Mouse (Mus musculus): ENCODE results near the gene Npb. TPM values are rescaled to one million over a fixed set of nuclear protein-coding genes. Genes with fewer than 3 reads are reported as not detected.

Gene Npb
- polyA plus RNA-seq, 1 experiment from 2014 or later, result 0.99 TPM

DNA sequence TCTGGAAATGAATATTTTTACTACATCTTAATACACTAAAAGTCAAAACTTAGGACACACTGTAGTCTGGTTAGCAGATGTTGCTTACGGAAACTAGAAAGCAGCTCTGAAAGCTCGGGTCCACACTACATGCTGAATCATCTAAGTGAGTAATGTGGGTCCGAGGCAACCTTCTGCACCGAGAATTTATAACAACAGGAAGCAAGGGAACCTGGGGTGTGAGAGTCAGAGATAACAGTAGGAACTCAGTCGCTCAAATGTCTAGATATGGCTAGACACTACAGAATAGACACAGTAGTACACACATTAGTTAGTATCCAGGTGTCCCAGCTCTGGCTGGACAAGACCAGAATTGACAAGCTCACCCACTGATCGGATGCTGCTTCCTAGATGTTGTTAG, 19.7 kb upstream of the Npb start:
- H3K27ac ChIP-seq (ENCODE audit: low read depth, low read length), result no peak overlapping the region
- ATAC-seq, result no peak
- no peaks in the 10 kb centered on the region for H3K27me3 ChIP-seq (replicated peaks; ENCODE audit: control insufficient read depth, insufficient read depth, low read length)
- H3K36me3 ChIP-seq (ENCODE audit: control insufficient read depth, insufficient read depth, low read length), result peaks cover 44% of the 10 kb centered on the region
- 0 out of 2 replicates have a peak, but pooled peaks cover 3% of the 10 kb centered on the region for H3K9me3 ChIP-seq (ENCODE audit: control insufficient read depth, low read length)
- no peak overlapping the region for H3K9ac ChIP-seq (ENCODE audit: low read depth, low read length)
- H3K4me2 ChIP-seq (ENCODE audit: low read length), result no peak overlapping the region
- 95% methylated on average over 6 of the region's 6 CpGs for whole genome bisulfite sequencing
- no peaks in the 10 kb centered on the region for H3K4me1 ChIP-seq (ENCODE audit: control insufficient read depth, insufficient read depth, low read depth, low read length)
- H3K4me3 ChIP-seq (ENCODE audit: low read length), result no peak overlapping the region

DNA sequence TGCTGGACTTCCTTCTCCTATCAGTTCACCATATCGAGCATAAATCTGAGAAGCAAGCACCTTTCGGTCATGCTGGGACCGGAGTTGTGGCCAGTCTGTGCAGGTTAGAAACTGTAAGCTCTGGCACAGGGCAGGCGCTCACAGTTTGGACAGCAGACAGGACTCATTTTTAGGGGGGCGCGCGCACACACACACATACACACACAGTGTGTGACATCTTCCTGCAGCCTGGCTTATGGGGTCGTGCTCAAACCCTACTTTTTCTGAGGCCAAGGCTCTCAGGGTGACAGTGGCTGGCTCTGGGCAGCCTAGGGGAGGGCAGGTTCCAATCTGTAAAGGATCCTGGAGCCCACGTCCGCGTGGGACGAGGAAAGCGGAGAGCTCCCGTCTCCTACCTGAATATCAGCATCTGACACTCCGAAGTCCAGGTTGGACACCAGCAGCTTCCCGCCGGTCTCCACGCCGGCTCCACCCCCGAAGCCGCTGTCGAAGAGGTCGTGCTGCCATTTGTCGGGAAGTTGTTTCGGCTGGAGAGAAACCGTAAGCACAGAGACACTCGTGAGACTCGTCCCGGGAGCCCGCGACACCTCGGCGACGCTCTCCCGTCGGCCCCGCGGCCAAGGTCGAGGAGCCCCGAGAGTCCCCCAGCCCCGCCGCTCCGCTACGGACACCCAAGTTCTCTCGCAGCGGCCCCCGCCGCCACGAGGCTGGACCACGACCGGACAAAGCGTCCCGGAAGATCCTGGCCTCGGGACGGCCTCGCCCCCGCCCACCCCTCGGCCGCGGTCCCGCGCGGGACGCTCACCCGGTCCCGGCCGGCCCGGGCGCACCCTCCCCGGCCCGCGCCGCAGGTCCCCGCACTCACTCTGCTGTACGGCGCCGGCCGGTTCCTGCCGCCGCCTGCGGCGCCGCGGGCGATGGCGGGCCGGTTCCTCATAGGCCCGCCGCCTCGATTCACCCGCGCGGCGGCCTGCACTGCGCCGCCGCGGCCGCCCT, 10.7 kb upstream of the Npb start:
- peaks cover 16% of the 10 kb centered on the region for H3K4me1 ChIP-seq (ENCODE audit: control insufficient read depth, insufficient read depth, low read depth, low read length)
- WGBS, result 4% methylated on average over 85 of the region's 99 CpGs
- peak overlapping the region; percentile 89 for H3K27ac ChIP-seq (ENCODE audit: low read depth, low read length)
- peak; percentile 54; the same call in 1 of the 2 replicates for ATAC-seq
- H3K36me3 ChIP-seq (ENCODE audit: control insufficient read depth, insufficient read depth, low read length), result peaks cover 39% of the 10 kb centered on the region
- peak overlapping the region; percentile 98 for H3K9ac ChIP-seq (ENCODE audit: low read depth, low read length)
- H3K27me3 ChIP-seq (replicated peaks; ENCODE audit: control insufficient read depth, insufficient read depth, low read length), result no peaks in the 10 kb centered on the region
- H3K4me2 ChIP-seq (ENCODE audit: low read length), result peak overlapping the region; percentile 99
- H3K9me3 ChIP-seq (ENCODE audit: control insufficient read depth, low read length), result no peaks in the 10 kb centered on the region
- H3K4me3 ChIP-seq (ENCODE audit: low read length), result peak overlapping the region; percentile 98

DNA sequence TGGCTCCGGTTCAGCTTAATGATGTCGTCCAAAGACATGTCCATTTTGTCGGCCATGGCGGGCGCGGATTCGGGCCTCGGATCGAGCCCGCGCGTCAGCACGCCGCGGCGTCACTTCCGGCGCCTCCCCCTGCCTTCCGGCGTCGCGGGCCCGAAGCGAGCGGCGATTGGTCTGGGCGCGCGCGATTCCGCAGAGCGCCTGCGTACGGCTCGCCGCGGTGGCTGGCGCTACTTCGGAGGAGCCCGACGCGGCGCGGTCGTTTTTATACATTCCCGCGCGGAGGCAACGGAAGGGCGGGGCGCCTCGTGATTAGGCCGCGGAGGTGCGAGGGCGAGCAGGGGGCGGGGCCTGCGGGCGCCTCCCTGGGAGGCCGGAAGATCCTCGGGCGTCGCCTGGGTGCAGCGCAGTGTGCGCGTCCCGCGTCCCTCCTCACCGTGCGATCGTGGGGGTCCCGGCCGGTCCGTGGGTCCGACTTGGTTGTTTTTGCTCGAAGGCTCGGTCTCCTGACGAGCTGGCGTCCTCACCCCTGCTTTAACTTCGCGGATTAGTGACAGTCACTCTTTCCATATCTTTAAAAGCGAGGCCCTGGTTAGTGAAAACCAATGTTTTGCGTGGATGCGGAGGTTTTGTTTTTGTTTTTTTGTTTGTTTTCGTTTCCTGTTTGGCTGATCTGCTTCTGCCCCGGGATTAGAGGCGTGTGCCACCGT, 9.8 kb upstream of the Npb start, which contains the start of the genes Alyref and Anapc11:
Gene Alyref (minus strand): TSS at position 83 of the 707 bp plus-strand sequence.
Gene Anapc11 (plus strand): TSS at position 139 of the 707 bp plus-strand sequence.
- H3K4me2 ChIP-seq (ENCODE audit: low read length), result peak within 1 kb of the TSS; percentile 99
- H3K9ac ChIP-seq (ENCODE audit: low read depth, low read length), result peak within 1 kb of the TSS; percentile 98
- ATAC-seq, result peak; percentile 99
- peak within 1 kb of the TSS; percentile 89 for H3K27ac ChIP-seq (ENCODE audit: low read depth, low read length)
- peaks cover 16% of the 10 kb centered on the region for H3K4me1 ChIP-seq (ENCODE audit: control insufficient read depth, insufficient read depth, low read depth, low read length)
- peak within 1 kb of the TSS; percentile 98 for H3K4me3 ChIP-seq (ENCODE audit: low read length)
- no peaks in the 10 kb centered on the region for H3K27me3 ChIP-seq (replicated peaks; ENCODE audit: control insufficient read depth, insufficient read depth, low read length)
- WGBS, result under 1% methylated on average over 88 of the region's 88 CpGs
- H3K36me3 ChIP-seq (ENCODE audit: control insufficient read depth, insufficient read depth, low read length), result peaks cover 35% of the 10 kb centered on the region
- no peaks in the 10 kb centered on the region for H3K9me3 ChIP-seq (ENCODE audit: control insufficient read depth, low read length)

DNA sequence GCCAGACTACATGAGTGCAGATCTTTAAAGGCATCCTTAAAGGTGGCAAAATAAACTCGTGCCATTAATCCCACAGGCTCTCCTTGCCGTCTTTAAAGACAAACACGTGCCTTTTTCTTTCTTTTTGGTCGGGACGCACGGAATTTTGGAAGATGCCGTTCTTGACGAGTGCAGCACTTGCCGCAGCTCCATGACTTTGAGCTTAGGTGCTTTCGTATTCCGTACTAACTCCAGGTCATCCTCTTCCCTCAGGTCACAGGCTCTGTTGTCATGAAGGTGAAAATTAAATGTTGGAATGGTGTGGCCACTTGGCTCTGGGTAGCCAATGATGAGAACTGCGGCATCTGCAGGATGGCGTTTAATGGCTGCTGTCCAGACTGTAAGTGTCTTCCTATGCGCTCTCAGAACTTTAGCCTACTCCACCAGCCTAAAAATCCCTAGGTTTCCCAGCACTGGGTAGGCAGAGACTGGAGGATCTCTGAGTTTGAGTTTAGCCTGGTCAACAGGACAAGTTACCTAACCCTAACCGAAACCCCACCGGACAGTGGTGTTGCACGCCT, 9.2 kb upstream of the Npb start:
- no peak for ATAC-seq

DNA sequence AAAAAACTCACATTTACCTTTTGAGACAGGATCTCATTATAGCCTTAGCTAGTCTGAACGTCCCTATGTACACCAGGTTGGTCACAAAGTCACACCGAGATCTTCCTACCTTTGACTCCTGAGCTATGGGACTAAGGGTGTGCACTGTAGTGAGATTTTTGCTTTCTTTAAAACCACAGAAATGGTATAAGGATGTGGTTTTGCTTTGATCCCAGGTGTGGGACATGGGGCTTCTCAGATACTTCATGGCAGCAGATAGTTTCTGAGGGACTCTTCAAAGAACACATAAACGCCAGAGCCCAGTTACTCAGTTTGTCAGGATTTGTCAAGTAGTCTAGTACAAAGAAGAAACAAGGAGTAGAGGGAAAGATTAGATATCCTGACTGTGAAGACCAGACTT, 7.6 kb upstream of the Npb start:
- no peak overlapping the region for H3K9ac ChIP-seq (ENCODE audit: low read depth, low read length)
- no peak overlapping the region for H3K4me2 ChIP-seq (ENCODE audit: low read length)
- H3K9me3 ChIP-seq (ENCODE audit: control insufficient read depth, low read length), result no peaks in the 10 kb centered on the region
- H3K27me3 ChIP-seq (replicated peaks; ENCODE audit: control insufficient read depth, insufficient read depth, low read length), result no peaks in the 10 kb centered on the region
- peaks cover 21% of the 10 kb centered on the region for H3K36me3 ChIP-seq (ENCODE audit: control insufficient read depth, insufficient read depth, low read length)
- WGBS, result 95% methylated on average over 3 of the region's 3 CpGs
- no peak for ATAC-seq
- H3K27ac ChIP-seq (ENCODE audit: low read depth, low read length), result no peak overlapping the region
- peaks cover 16% of the 10 kb centered on the region for H3K4me1 ChIP-seq (ENCODE audit: control insufficient read depth, insufficient read depth, low read depth, low read length)
- no peak overlapping the region for H3K4me3 ChIP-seq (ENCODE audit: low read length)

More for the DNA sequence above, 9.2 kb upstream of the Npb start:
- H3K4me3 ChIP-seq (ENCODE audit: low read length), result peak overlapping the region; percentile 98
- H3K4me2 ChIP-seq (ENCODE audit: low read length), result peak overlapping the region; percentile 65
- H3K4me1 ChIP-seq (ENCODE audit: control insufficient read depth, insufficient read depth, low read depth, low read length), result peaks cover 16% of the 10 kb centered on the region
- H3K27ac ChIP-seq (ENCODE audit: low read depth, low read length), result peak overlapping the region; percentile 84; the same call in 1 of the 2 replicates
- no peaks in the 10 kb centered on the region for H3K27me3 ChIP-seq (replicated peaks; ENCODE audit: control insufficient read depth, insufficient read depth, low read length)
- H3K9me3 ChIP-seq (ENCODE audit: control insufficient read depth, low read length), result no peaks in the 10 kb centered on the region
- peak overlapping the region; percentile 98 for H3K9ac ChIP-seq (ENCODE audit: low read depth, low read length)
- H3K36me3 ChIP-seq (ENCODE audit: control insufficient read depth, insufficient read depth, low read length), result peaks cover 29% of the 10 kb centered on the region
- 45% methylated on average over 17 of the region's 17 CpGs for WGBS

DNA sequence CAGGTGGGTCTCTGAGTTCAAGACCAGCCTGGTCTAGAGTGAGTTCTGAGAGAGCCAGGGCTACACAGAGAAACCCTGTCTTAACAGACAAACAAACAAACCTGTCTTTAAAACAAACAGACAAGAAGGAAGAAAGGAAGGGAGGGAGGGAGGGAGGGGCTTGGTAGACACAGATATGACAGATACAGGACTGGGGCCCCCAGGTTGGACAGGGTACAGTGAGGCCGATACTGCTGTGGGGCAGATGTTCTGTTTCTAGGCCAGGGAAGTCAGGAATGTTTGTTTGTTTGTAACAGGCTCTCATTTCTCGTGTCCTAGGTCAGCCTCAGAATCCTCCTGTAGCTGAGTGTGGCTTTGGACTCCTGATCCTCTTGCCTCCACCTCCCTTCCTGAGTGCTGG, 4.7 kb upstream of the Npb start:
- WGBS, result 94% methylated on average over 2 of the region's 2 CpGs
- H3K36me3 ChIP-seq (ENCODE audit: control insufficient read depth, insufficient read depth, low read length), result peaks cover 13% of the 10 kb centered on the region
- H3K27me3 ChIP-seq (replicated peaks; ENCODE audit: control insufficient read depth, insufficient read depth, low read length), result no peaks in the 10 kb centered on the region
- no peak overlapping the region for H3K9ac ChIP-seq (ENCODE audit: low read depth, low read length)
- no peaks in the 10 kb centered on the region for H3K9me3 ChIP-seq (ENCODE audit: control insufficient read depth, low read length)
- H3K4me1 ChIP-seq (ENCODE audit: control insufficient read depth, insufficient read depth, low read depth, low read length), result peaks cover 8% of the 10 kb centered on the region
- no peak overlapping the region for H3K4me3 ChIP-seq (ENCODE audit: low read length)
- H3K27ac ChIP-seq (ENCODE audit: low read depth, low read length), result no peak overlapping the region
- no peak for ATAC-seq
- no peak overlapping the region for H3K4me2 ChIP-seq (ENCODE audit: low read length)

DNA sequence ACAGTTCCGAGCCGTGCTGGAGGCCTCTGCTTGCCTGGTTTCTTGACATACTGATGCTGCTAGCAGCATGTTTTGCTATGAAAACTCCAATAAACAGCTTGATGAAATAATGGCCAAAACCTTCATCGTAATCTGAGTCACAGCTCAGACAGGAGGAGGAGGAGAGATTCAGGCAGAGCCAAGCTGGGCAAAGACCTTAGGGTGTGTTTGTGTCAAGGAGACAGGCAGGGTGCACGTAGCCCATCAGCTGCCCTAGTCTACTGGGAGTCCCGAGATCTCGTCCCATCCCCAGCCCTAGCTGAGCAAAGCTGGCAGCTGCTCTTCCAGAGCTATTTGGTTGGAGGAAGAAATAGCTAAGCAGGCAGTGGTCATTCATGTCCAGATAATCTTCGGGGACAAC, 2.6 kb upstream of the Npb start:
- H3K4me1 ChIP-seq (ENCODE audit: control insufficient read depth, insufficient read depth, low read depth, low read length), result peaks cover 9% of the 10 kb centered on the region
- WGBS, result 83% methylated on average over 7 of the region's 7 CpGs
- H3K4me2 ChIP-seq (ENCODE audit: low read length), result no peak overlapping the region
- peaks cover 19% of the 10 kb centered on the region for H3K36me3 ChIP-seq (ENCODE audit: control insufficient read depth, insufficient read depth, low read length)
- H3K4me3 ChIP-seq (ENCODE audit: low read length), result no peak overlapping the region
- H3K9ac ChIP-seq (ENCODE audit: low read depth, low read length), result no peak overlapping the region
- H3K27me3 ChIP-seq (replicated peaks; ENCODE audit: control insufficient read depth, insufficient read depth, low read length), result peaks cover 2% of the 10 kb centered on the region; the same call in 1 of the 2 replicates
- ATAC-seq, result no peak
- no peaks in the 10 kb centered on the region for H3K9me3 ChIP-seq (ENCODE audit: control insufficient read depth, low read length)
- H3K27ac ChIP-seq (ENCODE audit: low read depth, low read length), result no peak overlapping the region

DNA sequence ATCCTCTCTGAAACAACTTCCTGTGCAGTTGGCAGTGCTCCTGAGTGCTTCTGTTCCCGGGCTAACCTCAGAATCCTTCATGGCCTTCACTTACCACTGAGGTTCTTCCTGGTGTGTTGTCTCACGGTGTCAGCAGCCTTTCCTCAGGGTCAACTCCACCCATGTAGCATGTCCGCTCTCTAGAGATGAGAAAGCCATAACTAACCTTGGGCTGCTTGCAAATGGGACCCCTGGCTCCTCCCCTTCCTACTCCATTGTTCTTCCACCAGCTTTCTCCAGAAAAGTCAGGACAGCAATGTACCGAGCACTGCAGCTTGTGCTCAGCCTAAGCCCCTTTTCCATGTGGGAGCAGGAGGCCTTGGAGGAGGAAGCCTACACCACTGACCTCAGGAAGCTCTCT, 1.5 kb upstream of the Npb start:
- peaks cover 28% of the 10 kb centered on the region for H3K36me3 ChIP-seq (ENCODE audit: control insufficient read depth, insufficient read depth, low read length)
- WGBS, result 76% methylated on average over 4 of the region's 4 CpGs
- no peak overlapping the region for H3K27ac ChIP-seq (ENCODE audit: low read depth, low read length)
- no peak overlapping the region for H3K4me3 ChIP-seq (ENCODE audit: low read length)
- H3K9me3 ChIP-seq (ENCODE audit: control insufficient read depth, low read length), result no peaks in the 10 kb centered on the region
- no peak overlapping the region for H3K9ac ChIP-seq (ENCODE audit: low read depth, low read length)
- no peak overlapping the region for H3K4me2 ChIP-seq (ENCODE audit: low read length)
- no peak for ATAC-seq
- H3K27me3 ChIP-seq (replicated peaks; ENCODE audit: control insufficient read depth, insufficient read depth, low read length), result peaks cover 2% of the 10 kb centered on the region; the same call in 1 of the 2 replicates
- peaks cover 9% of the 10 kb centered on the region for H3K4me1 ChIP-seq (ENCODE audit: control insufficient read depth, insufficient read depth, low read depth, low read length)

Data from hindbrain, embryonic 16.5 days (tissue).